Mouse (Mus musculus): ENCODE results near the gene Thy1. TPM values are rescaled to one million over a fixed set of nuclear protein-coding genes. Genes with fewer than 3 reads are reported as not detected.

Gene Thy1
- polyA plus RNA-seq, 1 experiment from 2014 or later = 18.7 TPM

DNA sequence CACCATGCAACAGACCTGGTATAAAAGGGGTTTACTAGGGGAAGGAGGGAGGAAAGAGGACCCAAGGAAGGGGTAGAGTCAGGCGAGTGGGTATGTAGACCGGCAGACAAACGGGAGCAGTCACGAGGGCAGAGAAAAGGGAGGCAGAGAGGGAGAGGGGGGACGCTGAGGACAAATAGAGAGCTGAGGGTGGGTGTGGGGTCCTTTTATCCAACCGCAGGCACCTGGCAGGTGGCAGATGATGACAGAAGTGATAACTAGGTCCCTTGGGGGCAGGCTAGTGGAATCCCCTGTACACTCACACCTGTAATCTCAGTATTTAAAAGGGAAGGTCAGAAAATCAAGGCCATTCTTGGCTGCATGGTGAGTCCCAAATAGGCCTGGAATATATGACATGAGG, 31.0 kb upstream of the Thy1 start:
- H3K27me3 ChIP-seq (replicated peaks; ENCODE audit: control insufficient read depth, insufficient read depth, low read length) = no peaks in the 10 kb centered on the region
- H3K4me3 ChIP-seq (ENCODE audit: low read length) = no peak overlapping the region
- no peaks in the 10 kb centered on the region for H3K36me3 ChIP-seq (ENCODE audit: control insufficient read depth, insufficient read depth, low read length)
- H3K9me3 ChIP-seq (ENCODE audit: control insufficient read depth, low read length) = no peaks in the 10 kb centered on the region
- H3K27ac ChIP-seq (ENCODE audit: low read depth, low read length) = no peak overlapping the region
- ATAC-seq = no peak
- no peak overlapping the region for H3K4me2 ChIP-seq (ENCODE audit: low read length)
- no peak overlapping the region for H3K9ac ChIP-seq (ENCODE audit: low read depth, low read length)
- H3K4me1 ChIP-seq (ENCODE audit: control insufficient read depth, insufficient read depth, low read depth, low read length) = no peaks in the 10 kb centered on the region; the same call in none of the 2 replicates
- 70% methylated on average over 6 of the region's 6 CpGs for WGBS

DNA sequence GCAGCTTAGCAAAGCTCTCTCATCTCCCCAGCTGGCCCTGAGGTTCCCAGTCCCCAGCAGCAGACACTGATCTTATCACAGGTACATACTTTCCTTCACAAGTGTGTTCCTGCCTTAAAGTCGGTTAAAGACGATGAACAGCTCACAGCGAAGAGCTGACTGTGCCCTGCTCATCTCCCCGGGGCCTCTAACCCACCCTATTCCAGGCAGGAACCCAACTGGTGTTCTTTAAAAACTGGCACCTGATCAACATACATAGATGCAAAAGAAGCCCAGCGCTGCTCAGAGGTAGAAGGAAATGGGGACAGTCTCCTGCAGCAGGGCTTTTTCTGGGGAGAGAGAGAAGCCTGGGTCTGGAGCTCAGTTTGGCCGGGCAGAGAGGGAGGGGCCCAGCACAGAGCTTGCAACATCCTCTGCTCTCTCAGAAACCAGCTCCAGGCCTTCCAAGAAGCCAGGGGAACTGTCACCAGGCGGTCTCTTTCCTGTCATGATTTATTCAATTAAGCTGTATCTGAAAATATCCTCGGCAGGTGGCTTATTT, 30.4 kb upstream of the Thy1 start:
- Histone ChIP-seq H3K9ac (ENCODE audit: low read depth, low read length) (no peak overlapping the region), H3K4me2 (ENCODE audit: low read length) (no peak overlapping the region), H3K27me3 (replicated peaks; ENCODE audit: control insufficient read depth, insufficient read depth, low read length) (no peaks in the 10 kb centered on the region), H3K4me3 (ENCODE audit: low read length) (no peak overlapping the region), H3K36me3 (ENCODE audit: control insufficient read depth, insufficient read depth, low read length) (no peaks in the 10 kb centered on the region), H3K9me3 (ENCODE audit: control insufficient read depth, low read length) (no peaks in the 10 kb centered on the region), H3K27ac (ENCODE audit: low read depth, low read length) (no peak overlapping the region), H3K4me1 (ENCODE audit: control insufficient read depth, insufficient read depth, low read depth, low read length) (no peaks in the 10 kb centered on the region; the same call in none of the 2 replicates)
- 38% methylated on average over 8 of the region's 8 CpGs for WGBS
- ATAC-seq = peak; percentile 80

DNA sequence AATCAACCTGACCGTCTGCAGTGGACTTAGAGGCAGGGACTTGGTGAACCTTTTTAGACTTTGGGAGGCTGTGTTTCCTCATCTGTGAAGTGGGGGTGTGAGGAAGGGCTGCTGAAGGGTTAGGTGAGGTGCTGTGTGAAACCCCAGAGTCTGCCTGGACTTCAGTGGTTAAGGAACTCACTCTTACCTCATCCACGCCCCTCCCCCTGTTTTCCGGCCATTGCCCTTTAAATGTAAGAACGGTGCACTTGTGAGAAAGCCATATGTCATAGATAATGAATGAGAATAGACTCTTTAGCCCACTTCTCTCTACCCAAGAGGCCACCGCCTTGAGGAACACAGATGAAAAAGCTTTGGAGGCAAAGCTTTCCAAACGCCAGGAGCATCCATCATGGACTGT, 29.4 kb upstream of the Thy1 start:
- no peak for ATAC-seq
- no peak overlapping the region for H3K27ac ChIP-seq (ENCODE audit: low read depth, low read length)
- H3K4me2 ChIP-seq (ENCODE audit: low read length) = no peak overlapping the region
- no peak overlapping the region for H3K9ac ChIP-seq (ENCODE audit: low read depth, low read length)
- H3K36me3 ChIP-seq (ENCODE audit: control insufficient read depth, insufficient read depth, low read length) = no peaks in the 10 kb centered on the region
- no peaks in the 10 kb centered on the region for H3K9me3 ChIP-seq (ENCODE audit: control insufficient read depth, low read length)
- 60% methylated on average over 6 of the region's 6 CpGs for WGBS
- H3K4me1 ChIP-seq (ENCODE audit: control insufficient read depth, insufficient read depth, low read depth, low read length) = no peaks in the 10 kb centered on the region; the same call in none of the 2 replicates
- no peaks in the 10 kb centered on the region for H3K27me3 ChIP-seq (replicated peaks; ENCODE audit: control insufficient read depth, insufficient read depth, low read length)
- no peak overlapping the region for H3K4me3 ChIP-seq (ENCODE audit: low read length)

DNA sequence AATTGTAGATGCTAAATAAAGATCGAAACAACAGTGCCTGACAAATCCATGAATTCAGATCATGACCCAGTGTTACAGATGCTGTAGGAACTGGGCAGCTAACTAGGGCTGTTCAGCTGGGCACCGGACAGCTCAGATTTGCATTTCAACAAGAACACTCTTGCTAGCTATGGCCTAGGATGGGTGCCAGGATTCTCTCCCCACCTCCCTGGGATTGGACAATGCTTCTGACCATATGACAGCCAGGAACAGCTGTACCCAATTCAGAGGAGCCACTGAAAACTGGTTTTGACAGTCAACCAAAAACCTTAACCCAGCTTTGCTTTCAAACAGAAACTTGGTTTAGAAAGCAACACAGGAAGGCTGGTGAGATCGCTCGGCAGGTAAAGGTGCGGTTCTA, 26.9 kb upstream of the Thy1 start:
- no peaks in the 10 kb centered on the region for H3K36me3 ChIP-seq (ENCODE audit: control insufficient read depth, insufficient read depth, low read length)
- 0 out of 2 replicates have a peak, but pooled peaks have one; percentile 45 for ATAC-seq
- H3K27me3 ChIP-seq (replicated peaks; ENCODE audit: control insufficient read depth, insufficient read depth, low read length) = no peaks in the 10 kb centered on the region
- H3K4me2 ChIP-seq (ENCODE audit: low read length) = no peak overlapping the region
- WGBS = 84% methylated on average over 5 of the region's 5 CpGs
- H3K4me1 ChIP-seq (ENCODE audit: control insufficient read depth, insufficient read depth, low read depth, low read length) = no peaks in the 10 kb centered on the region; the same call in none of the 2 replicates
- H3K9ac ChIP-seq (ENCODE audit: low read depth, low read length) = no peak overlapping the region
- no peak overlapping the region for H3K27ac ChIP-seq (ENCODE audit: low read depth, low read length)
- H3K9me3 ChIP-seq (ENCODE audit: control insufficient read depth, low read length) = no peaks in the 10 kb centered on the region
- no peak overlapping the region for H3K4me3 ChIP-seq (ENCODE audit: low read length)

DNA sequence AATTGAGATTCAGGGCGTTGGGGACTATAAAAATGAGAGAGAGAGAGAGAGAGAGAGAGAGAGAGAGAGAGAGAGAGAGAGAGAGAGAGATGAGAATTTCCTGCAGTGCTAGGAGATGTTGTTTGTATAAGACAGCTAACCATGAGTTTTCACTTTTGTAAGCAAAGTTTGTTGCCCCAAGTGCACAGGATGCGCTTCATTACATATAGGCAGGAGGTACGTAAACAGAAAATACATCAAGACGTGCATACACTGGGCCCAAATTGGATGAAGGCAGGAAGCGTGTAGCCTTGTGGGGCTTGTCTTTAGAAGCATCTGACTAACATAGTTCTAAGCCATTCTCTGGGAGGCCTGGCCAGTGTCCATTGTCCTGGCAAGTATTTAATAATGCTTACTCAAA, 25.3 kb upstream of the Thy1 start:
- Histone ChIP-seq H3K4me2 (ENCODE audit: low read length) (no peak overlapping the region), H3K4me1 (ENCODE audit: control insufficient read depth, insufficient read depth, low read depth, low read length) (no peaks in the 10 kb centered on the region; the same call in none of the 2 replicates), H3K27ac (ENCODE audit: low read depth, low read length) (no peak overlapping the region), H3K9ac (ENCODE audit: low read depth, low read length) (no peak overlapping the region), H3K27me3 (replicated peaks; ENCODE audit: control insufficient read depth, insufficient read depth, low read length) (no peaks in the 10 kb centered on the region), H3K4me3 (ENCODE audit: low read length) (no peak overlapping the region), H3K9me3 (ENCODE audit: control insufficient read depth, low read length) (no peaks in the 10 kb centered on the region), H3K36me3 (ENCODE audit: control insufficient read depth, insufficient read depth, low read length) (no peaks in the 10 kb centered on the region)
- ATAC-seq = no peak
- WGBS = 84% methylated on average over 5 of the region's 5 CpGs

DNA sequence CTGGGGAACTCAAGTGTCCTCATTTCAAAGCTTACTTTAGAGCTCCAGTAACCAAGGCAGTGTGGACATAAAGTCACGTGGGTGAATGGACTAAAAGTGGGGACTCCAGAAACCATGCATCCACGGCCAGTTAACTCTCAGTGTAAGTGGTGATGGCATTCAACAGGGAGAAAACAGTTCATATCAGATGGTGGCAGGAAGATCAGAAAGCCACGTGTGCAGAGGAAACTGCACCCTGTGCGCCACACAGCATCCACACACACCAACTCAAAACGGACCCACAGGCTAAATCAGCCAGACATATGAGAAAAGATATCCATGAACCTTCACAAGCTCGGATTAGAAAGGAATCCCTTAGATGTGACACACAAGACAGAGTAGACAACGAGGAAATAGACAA, 23.2 kb upstream of the Thy1 start:
- H3K4me1 ChIP-seq (ENCODE audit: control insufficient read depth, insufficient read depth, low read depth, low read length) = no peaks in the 10 kb centered on the region
- no peaks in the 10 kb centered on the region for H3K36me3 ChIP-seq (ENCODE audit: control insufficient read depth, insufficient read depth, low read length)
- H3K27ac ChIP-seq (ENCODE audit: low read depth, low read length) = no peak overlapping the region
- ATAC-seq = no peak
- no peak overlapping the region for H3K9ac ChIP-seq (ENCODE audit: low read depth, low read length)
- H3K27me3 ChIP-seq (replicated peaks; ENCODE audit: control insufficient read depth, insufficient read depth, low read length) = no peaks in the 10 kb centered on the region
- H3K4me3 ChIP-seq (ENCODE audit: low read length) = no peak overlapping the region
- H3K4me2 ChIP-seq (ENCODE audit: low read length) = no peak overlapping the region
- H3K9me3 ChIP-seq (ENCODE audit: control insufficient read depth, low read length) = no peaks in the 10 kb centered on the region
- 85% methylated on average over 7 of the region's 7 CpGs for whole genome bisulfite sequencing

DNA sequence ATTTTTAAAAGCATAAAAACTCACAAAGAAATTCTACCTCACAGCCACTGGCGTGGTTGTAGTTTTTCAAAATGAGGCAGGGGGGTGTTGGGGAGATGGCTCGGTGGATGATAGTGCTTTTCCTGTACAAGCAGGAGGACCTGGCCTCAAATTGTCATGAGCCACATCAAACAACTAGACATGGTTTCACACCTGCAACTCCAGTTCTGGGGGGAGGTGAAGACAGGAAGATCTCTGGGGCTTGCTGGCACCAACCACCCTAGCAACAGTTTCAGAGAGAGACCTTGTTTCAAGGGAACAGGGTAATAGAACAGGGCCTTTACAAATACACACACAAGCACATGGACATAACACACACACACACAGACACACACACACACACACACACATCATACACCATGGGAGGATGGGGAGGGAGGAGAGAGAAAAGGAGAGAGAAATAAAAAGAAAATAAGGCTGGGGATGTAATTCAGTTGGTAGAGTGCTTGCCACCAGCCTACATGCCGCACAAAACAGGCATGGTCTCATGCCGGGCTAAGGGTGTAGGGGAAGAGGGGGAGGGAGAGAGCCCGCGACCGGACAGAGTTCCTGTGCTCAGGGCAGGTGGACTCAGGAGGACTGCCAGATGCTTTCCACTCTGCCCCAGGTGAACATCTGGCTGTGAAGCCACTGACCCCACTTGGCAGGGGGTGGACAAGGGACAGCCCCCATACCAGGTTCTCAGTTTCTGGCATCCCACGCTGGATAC, 20.9 kb upstream of the Thy1 start:
- Histone ChIP-seq H3K4me3 (ENCODE audit: low read length) (no peak overlapping the region), H3K4me2 (ENCODE audit: low read length) (no peak overlapping the region), H3K36me3 (ENCODE audit: control insufficient read depth, insufficient read depth, low read length) (no peaks in the 10 kb centered on the region), H3K4me1 (ENCODE audit: control insufficient read depth, insufficient read depth, low read depth, low read length) (no peaks in the 10 kb centered on the region), H3K9ac (ENCODE audit: low read depth, low read length) (no peak overlapping the region), H3K27me3 (replicated peaks; ENCODE audit: control insufficient read depth, insufficient read depth, low read length) (no peaks in the 10 kb centered on the region), H3K9me3 (ENCODE audit: control insufficient read depth, low read length) (no peaks in the 10 kb centered on the region), H3K27ac (ENCODE audit: low read depth, low read length) (no peak overlapping the region)
- no peak for ATAC-seq
- 75% methylated on average over 8 of the region's 8 CpGs for WGBS

DNA sequence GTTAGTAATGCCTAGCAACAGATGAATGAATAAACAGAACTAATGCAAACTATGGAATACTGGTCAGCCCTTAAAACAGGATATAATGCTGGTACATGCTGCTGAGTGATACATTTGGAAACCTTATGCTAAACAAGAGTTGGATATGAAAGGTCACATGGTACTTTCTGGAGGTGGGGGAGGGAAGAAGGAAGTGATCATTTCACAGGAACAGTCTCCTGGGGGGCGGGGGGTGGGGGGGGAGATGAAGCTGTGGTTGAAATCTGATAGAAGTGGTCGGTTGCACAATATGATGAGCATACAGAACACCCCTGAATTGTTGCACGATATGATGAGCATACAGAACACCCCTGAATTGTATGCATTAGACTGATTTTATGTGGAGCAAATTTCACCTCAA, 19.1 kb upstream of the Thy1 start:
- ATAC-seq = no peak
- no peak overlapping the region for H3K9ac ChIP-seq (ENCODE audit: low read depth, low read length)
- WGBS = 74% methylated on average over 3 of the region's 3 CpGs
- H3K27me3 ChIP-seq (replicated peaks; ENCODE audit: control insufficient read depth, insufficient read depth, low read length) = no peaks in the 10 kb centered on the region
- no peak overlapping the region for H3K4me3 ChIP-seq (ENCODE audit: low read length)
- no peaks in the 10 kb centered on the region for H3K4me1 ChIP-seq (ENCODE audit: control insufficient read depth, insufficient read depth, low read depth, low read length)
- no peaks in the 10 kb centered on the region for H3K36me3 ChIP-seq (ENCODE audit: control insufficient read depth, insufficient read depth, low read length)
- H3K27ac ChIP-seq (ENCODE audit: low read depth, low read length) = no peak overlapping the region
- no peak overlapping the region for H3K4me2 ChIP-seq (ENCODE audit: low read length)
- H3K9me3 ChIP-seq (ENCODE audit: control insufficient read depth, low read length) = no peaks in the 10 kb centered on the region

DNA sequence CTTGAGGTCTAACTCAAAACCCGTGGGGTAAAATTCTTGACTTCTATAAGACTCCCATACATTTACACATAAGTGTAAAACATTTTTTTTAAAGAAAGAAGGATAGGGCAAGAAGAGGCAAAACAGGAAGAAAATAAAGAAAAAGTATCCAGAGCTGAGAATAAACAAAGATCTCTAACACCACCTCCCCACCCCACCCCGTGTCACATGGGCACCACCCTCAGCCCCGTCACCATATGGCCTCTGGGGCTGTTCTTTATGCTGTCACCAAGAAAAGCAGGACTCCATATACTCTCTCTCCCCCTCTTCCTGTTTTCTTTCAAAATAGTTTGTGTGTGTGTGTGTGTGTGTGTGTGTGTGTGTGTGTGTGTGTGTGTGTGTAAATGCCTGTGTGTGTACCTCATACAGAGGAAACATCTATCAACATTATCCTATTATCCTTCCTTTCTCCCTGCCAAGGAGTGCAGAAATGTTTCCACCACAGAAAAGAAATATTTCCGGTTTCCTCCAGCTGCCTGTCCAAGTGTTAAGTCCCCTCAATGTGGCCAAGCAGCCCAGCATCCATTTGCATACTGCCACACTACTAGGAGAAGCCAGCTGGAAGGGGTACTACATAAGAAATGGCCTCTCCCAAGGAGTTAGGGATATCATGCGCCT, 13.5 kb upstream of the Thy1 start:
- no peak for ATAC-seq
- H3K36me3 ChIP-seq (ENCODE audit: control insufficient read depth, insufficient read depth, low read length) = no peaks in the 10 kb centered on the region
- no peak overlapping the region for H3K9ac ChIP-seq (ENCODE audit: low read depth, low read length)
- H3K9me3 ChIP-seq (ENCODE audit: control insufficient read depth, low read length) = no peaks in the 10 kb centered on the region
- H3K27me3 ChIP-seq (replicated peaks; ENCODE audit: control insufficient read depth, insufficient read depth, low read length) = no peaks in the 10 kb centered on the region
- WGBS = 64% methylated on average over 5 of the region's 5 CpGs
- H3K4me1 ChIP-seq (ENCODE audit: control insufficient read depth, insufficient read depth, low read depth, low read length) = no peaks in the 10 kb centered on the region
- H3K27ac ChIP-seq (ENCODE audit: low read depth, low read length) = no peak overlapping the region
- H3K4me2 ChIP-seq (ENCODE audit: low read length) = no peak overlapping the region
- no peak overlapping the region for H3K4me3 ChIP-seq (ENCODE audit: low read length)

All from hindbrain, embryonic 16.5 days (tissue).